Mouse (Mus musculus) retina, embryonic 14.5 days (tissue): ENCODE results near the gene Xpo1.
A peak's percentile ranks its signal among the peaks of the same experiment; 100 is the strongest.
"Not testable (repeated sequence)": the region's sequence is repeated elsewhere in the genome, so short reads cannot be mapped to it uniquely, and the experiment has no call there.

ENCODE experiments used
- DNase-seq: peaks from one replicate; pipeline ENCODE4 v3.0.0-alpha.2; 2015; ENCODE audit warnings: low spot score

Xpo1 gene

DNA sequence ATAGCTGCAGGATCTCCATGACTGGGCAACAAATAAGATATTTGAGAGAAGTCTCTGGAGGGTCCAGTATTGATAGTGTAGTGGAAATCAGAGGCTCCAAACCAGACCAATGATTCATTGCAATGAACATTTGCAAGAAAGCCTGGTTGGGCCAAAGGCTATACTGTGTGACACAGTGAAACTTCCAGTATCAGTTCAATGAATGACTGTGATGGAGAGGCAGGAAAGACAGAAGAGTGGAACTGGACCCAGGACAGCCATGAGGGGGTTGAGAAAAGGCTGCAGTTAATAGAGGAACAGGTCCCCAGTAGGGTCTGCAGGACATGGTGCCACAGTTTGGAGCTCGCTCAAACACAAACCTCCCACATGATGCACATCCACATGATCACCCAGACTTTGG lies 44.1 kb downstream of the Xpo1 start:
- no peak for DNase-seq

- no peak for DNase-seq
Measured at GRCm38 (mm10) chr11:23303126-23303525, 47.3 kb downstream of the Xpo1 start.

GRCm38 (mm10) chr11:23305101-23305672 lies 49.3 kb downstream of the Xpo1 start:
- DNase-seq, result not testable (repeated sequence)

DNA sequence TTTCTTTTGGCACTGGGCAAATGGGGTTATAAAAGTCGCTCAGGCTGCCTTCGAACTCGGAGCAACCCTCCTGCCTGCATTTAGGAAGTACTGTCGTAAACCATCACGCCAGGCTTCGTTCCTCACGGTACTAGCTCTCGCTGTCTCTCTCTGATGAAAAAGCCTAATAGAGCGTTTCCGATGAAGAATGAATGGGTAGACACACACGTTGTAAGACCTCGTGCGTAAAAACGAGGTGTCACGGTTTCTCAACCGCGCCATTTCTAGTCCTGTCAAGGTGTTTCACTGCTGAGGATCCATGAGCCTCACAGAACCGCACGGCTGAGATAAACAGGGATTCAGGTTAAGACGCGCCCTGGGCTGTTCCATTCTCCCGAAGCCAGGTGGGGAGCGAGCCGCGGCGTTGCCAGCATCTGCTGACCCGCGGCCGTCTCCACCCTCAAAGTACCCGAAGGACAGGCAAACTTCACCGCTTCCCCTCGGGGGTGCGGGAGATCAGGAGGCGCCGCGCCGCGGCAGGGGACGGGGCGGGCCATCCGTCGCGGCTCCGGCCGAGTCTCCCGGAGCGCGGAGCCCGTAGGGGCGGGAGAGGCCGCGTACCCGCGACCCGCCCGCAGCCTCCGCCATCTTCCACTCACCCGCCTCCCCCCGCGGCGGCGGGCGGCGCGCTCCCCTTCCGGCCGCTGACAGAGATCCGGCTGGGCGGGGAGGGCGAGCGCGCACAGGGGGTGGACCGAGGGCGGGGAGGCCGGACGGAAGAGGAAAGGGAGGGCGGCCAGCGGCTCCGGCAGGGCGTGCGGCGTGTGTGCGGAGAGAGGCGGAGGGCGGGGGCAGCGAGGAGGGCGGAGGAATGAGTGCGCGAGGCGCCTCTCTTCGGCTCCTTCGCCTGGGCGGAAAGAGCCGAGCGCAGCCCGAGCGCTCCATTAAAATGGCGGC lies 50.1 kb downstream of the Xpo1 start:
- DNase-seq, result peak; percentile 96

GRCm38 (mm10) chr11:23306764-23307565 lies 51.1 kb downstream of the Xpo1 start, which contains the start of gene Usp34:
Usp34 (plus strand) TSS chr11:23306895.
- DNase-seq, result peak; percentile 67

GRCm38 (mm10) chr11:23307566-23307920 lies 51.7 kb downstream of the Xpo1 start:
- DNase-seq, result no peak

DNA sequence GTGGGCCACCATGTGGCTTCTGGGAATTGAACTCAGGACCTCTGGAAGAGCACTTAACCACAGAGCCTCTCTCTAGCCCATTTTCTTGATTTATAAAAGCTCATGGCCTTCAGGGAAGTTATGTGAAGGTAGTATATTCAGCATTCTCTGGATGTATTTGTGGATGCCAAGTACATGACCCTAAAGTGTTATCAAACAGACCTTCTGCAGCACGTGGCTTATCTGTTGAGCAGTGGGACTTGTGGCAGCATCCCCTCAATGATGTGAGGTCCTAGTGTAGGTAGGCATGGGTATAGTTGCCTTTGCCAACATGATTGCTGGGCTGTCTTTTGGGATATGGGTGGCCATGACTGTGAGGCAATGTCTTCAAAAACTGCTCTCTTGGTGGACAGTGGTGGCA lies 57.7 kb downstream of the Xpo1 start:
- DNase-seq, result no peak

DNA sequence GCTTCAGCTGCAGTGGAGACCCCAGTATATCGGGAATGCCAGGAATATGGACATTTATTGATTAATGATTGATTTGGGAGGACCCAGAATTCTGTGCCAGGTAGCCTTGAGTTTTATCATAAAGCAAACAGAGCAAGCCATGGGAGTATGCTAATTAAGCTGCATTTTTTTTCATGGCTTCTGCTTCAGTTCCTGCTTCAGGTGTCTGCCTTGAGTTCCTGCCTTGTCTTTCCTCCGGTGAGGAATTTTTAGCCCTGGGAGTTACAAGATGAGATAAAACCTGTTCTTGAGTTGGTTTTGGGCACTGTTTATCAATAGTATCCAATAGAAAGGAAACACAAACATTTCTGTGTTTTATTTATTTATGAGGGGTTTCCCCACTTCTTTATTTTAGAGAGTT lies 73.6 kb downstream of the Xpo1 start:
- no peak for DNase-seq

DNA sequence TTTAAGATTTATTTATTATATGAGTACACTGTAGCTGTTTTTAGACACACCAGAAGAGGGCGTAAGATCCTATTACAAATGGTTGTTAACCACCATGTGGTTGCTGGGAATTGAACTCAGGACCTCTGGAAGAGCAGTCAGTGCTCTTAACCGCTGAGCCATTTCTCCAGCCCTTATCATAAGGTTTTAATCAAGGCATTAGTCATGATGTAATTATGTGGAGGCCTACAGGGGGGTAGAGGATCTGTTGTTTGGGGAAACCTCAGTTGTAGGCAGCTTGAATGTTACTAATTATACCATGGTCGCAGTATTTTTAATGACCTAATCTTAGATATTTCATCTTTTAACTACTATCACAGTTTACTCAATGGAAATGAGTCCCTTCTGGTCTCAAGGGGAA lies 76.3 kb downstream of the Xpo1 start:
- no peak for DNase-seq

DNA sequence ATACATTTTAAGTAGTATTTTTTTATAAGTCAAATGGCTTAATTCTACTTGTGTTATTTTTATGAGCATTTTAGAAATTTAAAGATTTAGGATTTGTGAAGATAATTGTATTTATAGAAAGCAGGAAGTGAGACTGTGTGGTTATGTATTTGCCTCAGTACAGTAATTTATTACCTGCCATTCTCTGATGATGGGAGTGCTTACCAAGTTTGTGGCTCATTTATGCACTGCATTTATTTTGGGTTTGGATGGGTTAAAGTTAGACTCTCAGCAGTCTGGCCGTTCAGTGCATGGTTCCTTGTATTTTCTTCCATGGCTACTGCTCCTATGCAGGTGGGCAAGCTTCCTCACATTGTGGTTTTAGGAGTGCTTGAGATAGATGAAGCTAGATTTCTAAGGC lies 79.3 kb downstream of the Xpo1 start:
- no peak for DNase-seq
